Mouse (Mus musculus) mouse embryonic stem cell (cell line): Measurements from ENCODE around the gene Amt.
"Not testable (repeated sequence)": the region's sequence is repeated elsewhere in the genome, so short reads cannot be mapped to it uniquely, and the experiment has no call there.

Experiments
- in situ Hi-C, 2 experiments: fragments of 300-500 bp; cut with MboI; formaldehyde crosslinking; loops; 1 replicate in 1 of 2; 3 replicates in 1 of 2; pipeline ENCODE4 v1.14.3; 2019 to 2020; ENCODE audit warnings: low sequenced_read_pairs in 2 of 2, low pct_unique_long_range_greater_than_20kb in 1 of 2, mixed read lengths in 1 of 2; ENCODE audit not compliant: unreplicated experiment in 1 of 2

Amt gene

GRCm38 (mm10) chr9:108296453-108297355, at the start of gene Amt:
Gene Amt (plus strand): TSS chr9:108296853.
- in situ Hi-C loops: no loop called here

- in situ Hi-C loops: no loop called here
Measured at GRCm38 (mm10) chr9:108248957-108249356, 47.7 kb upstream of the Amt start.

- in situ Hi-C loops: no loop called here
Measured at GRCm38 (mm10) chr9:108251877-108252276, 44.8 kb upstream of the Amt start.

- in situ Hi-C loops: no loop called here
Measured at GRCm38 (mm10) chr9:108252766-108253165, 43.9 kb upstream of the Amt start.

- in situ Hi-C loops: no loop called here
Measured at GRCm38 (mm10) chr9:108260526-108260925, 36.1 kb upstream of the Amt start.

GRCm38 (mm10) chr9:108261865-108262264, 34.8 kb upstream of the Amt start:
- in situ Hi-C loops: no loop called here

- in situ Hi-C loops: no loop called here
Measured at GRCm38 (mm10) chr9:108262494-108263049, 34.1 kb upstream of the Amt start.

- in situ Hi-C loops: no loop called here
Measured at GRCm38 (mm10) chr9:108263131-108263681, 33.4 kb upstream of the Amt start.

GRCm38 (mm10) chr9:108263690-108264190, 32.9 kb upstream of the Amt start, which contains the start of gene Dag1:
Gene Dag1 (minus strand): TSS chr9:108263958.
- in situ Hi-C loops: no loop called here

- in situ Hi-C loops: no loop called here
Measured at GRCm38 (mm10) chr9:108264191-108264921, 32.3 kb upstream of the Amt start.

GRCm38 (mm10) chr9:108266261-108266935, 30.3 kb upstream of the Amt start:
- in situ Hi-C loops: no loop called here

- in situ Hi-C loops: no loop called here
Measured at GRCm38 (mm10) chr9:108267691-108268090, 29.0 kb upstream of the Amt start.

- in situ Hi-C loops: not testable (repeated sequence)
Measured at GRCm38 (mm10) chr9:108268701-108269100, 28.0 kb upstream of the Amt start.

GRCm38 (mm10) chr9:108271941-108272340, 24.7 kb upstream of the Amt start:
- in situ Hi-C loops: loop anchor here in 1 of 2 experiments (10.0 kb wide), 1 partner anchor 137 kb away; no protein-coding TSS in a partner anchor

- in situ Hi-C loops: loop anchor here in 1 of 2 experiments (10.0 kb wide), 1 partner anchor 138 kb away; no protein-coding TSS in a partner anchor
Measured at GRCm38 (mm10) chr9:108272691-108273090, 24.0 kb upstream of the Amt start.

- in situ Hi-C loops: loop anchor here in 1 of 2 experiments (10.0 kb wide), 1 partner anchor 139 kb away; no protein-coding TSS in a partner anchor
Measured at GRCm38 (mm10) chr9:108273485-108273884, 23.2 kb upstream of the Amt start.

- in situ Hi-C loops: loop anchor here in 1 of 2 experiments (5.0 to 10.0 kb wide), 2 partner anchors 72 to 140 kb away; no protein-coding TSS in a partner anchor
Measured at GRCm38 (mm10) chr9:108274476-108275330, 21.9 kb upstream of the Amt start.
